Comparison of ENCODE assay signal across 8 mouse cellular contexts in genomic region chr4:40722011-40722666, GRCm38 (mm10). TPM values are rescaled to one million over a fixed set of nuclear protein-coding genes. Genes with fewer than 3 reads are reported as not detected.
DNase-seq lines count a peak whose midpoint lies in the region; ATAC-seq lines count a peak whose summit lies in the region.

Gene Dnaja1 (plus strand): TSS chr4:40722150.

- H3K4me2 ChIP-seq in forebrain, embryonic 14.5 days (ENCODE audit: low read length) = peak within 1 kb of the TSS; percentile 81
- peak within 1 kb of the TSS; percentile 73 for H3K4me2 ChIP-seq in neural tube, embryonic 15.5 days

- H3K9ac ChIP-seq in forebrain, embryonic 14.5 days (ENCODE audit: low read length) = peak within 1 kb of the TSS; percentile 97
- H3K9ac ChIP-seq in neural tube, embryonic 15.5 days (replicated peaks) = peak within 1 kb of the TSS; percentile 86

- under 1% methylated on average over 50 of the region's 54 CpGs for WGBS in forebrain, embryonic 14.5 days
- 2% methylated on average over 54 of the region's 54 CpGs for WGBS in neural tube, embryonic 15.5 days

- H3K36me3 ChIP-seq in forebrain, embryonic 14.5 days (ENCODE audit: control insufficient read depth, insufficient read depth, low read length) = peaks cover 31% of the 10 kb centered on the region
- peaks cover 16% of the 10 kb centered on the region for H3K36me3 ChIP-seq in neural tube, embryonic 15.5 days

- H3K27ac ChIP-seq in forebrain, embryonic 14.5 days (ENCODE audit: low read depth, low read length) = peak within 1 kb of the TSS; percentile 100
- peak within 1 kb of the TSS; percentile 99 for H3K27ac ChIP-seq in neural tube, embryonic 15.5 days (replicated peaks)

- peaks cover 31% of the 10 kb centered on the region for H3K4me1 ChIP-seq in forebrain, embryonic 14.5 days (ENCODE audit: control insufficient read depth, insufficient read depth, low read length)
- peaks cover 45% of the 10 kb centered on the region for H3K4me1 ChIP-seq in neural tube, embryonic 15.5 days

- DNase-seq in ES-CJ7 (ENCODE audit: low read depth, low spot score) = peak; percentile 93
- peak; percentile 96 for DNase-seq in cerebellum, adult 11 months
- peak; percentile 96 for DNase-seq in forebrain, embryonic 14.5 days (ENCODE audit: low spot score)
- peak; percentile 99 to 100 for DNase-seq in heart, postnatal 14 days
- DNase-seq in layer of hippocampus, adult 11-12 months (ENCODE audit: low spot score) = peak; percentile 96
- DNase-seq in lung, adult 18-20 months = peak; percentile 94 to 96
- DNase-seq in testis, postnatal 14 days (ENCODE audit: low spot score) = peak; percentile 96

- H3K4me3 ChIP-seq in forebrain, embryonic 14.5 days (ENCODE audit: low read depth, low read length) = peak within 1 kb of the TSS; percentile 86
- H3K4me3 ChIP-seq in neural tube, embryonic 15.5 days (replicated peaks) = peak within 1 kb of the TSS; percentile 65

- intact Hi-C loops in heart, postnatal 14 days (cut with DNase I) = no loop called here

- peak; percentile 96 for ATAC-seq in forebrain, embryonic 14.5 days
- peak; percentile 96 for ATAC-seq in neural tube, embryonic 15.5 days (ENCODE audit: low FRiP score)

- H3K9me3 ChIP-seq in forebrain, embryonic 14.5 days (replicated peaks; ENCODE audit: control insufficient read depth, low read length) = no peaks in the 10 kb centered on the region
- no peaks in the 10 kb centered on the region for H3K9me3 ChIP-seq in neural tube, embryonic 15.5 days (replicated peaks)

- no peaks in the 10 kb centered on the region for H3K27me3 ChIP-seq in forebrain, embryonic 14.5 days (replicated peaks; ENCODE audit: control insufficient read depth, insufficient read depth, low read length)
- no peaks in the 10 kb centered on the region for H3K27me3 ChIP-seq in neural tube, embryonic 15.5 days (replicated peaks)

RNA-seq across cellular contexts. Expression of gene Dnaja1, which starts in this region (rescaled TPM):
- polyA plus RNA-seq in forebrain, embryonic 14.5 days (2014; fragmentation: Nextera tagmentation; extraction: Ambion mirVana) = 657 and 755 TPM in 2 replicates
- total RNA-seq in heart, postnatal 14 days (2021) = 100 to 1,000 TPM in 1 of 2 experiments, 10 to 100 TPM in 1; 79.5 to 110 TPM
- polyA plus RNA-seq in neural tube, embryonic 15.5 days (2015; fragmentation: Nextera tagmentation; extraction: Ambion mirVana) = 652 and 681 TPM in 2 replicates

Comparison
In these comparisons a context has a peak if more than half of its experiments do, and no peak if none do; other contexts are left out.
1. Peak in every context shown above with its lines: DNase-seq, ATAC-seq, H3K4me3 ChIP-seq and H3K27ac ChIP-seq.